Mouse (Mus musculus): ENCODE data around the gene Skp1a. TPM values are rescaled to one million over a fixed set of nuclear protein-coding genes. Genes with fewer than 3 reads are reported as not detected.

Gene Skp1a
- total and polyA plus RNA-seq, 3 experiments: 169 to 371 (median 209) TPM

- no peaks in the 10 kb centered on the region for H3K27me3 ChIP-seq (replicated peaks)
- no peaks in the 10 kb centered on the region for H3K4me1 ChIP-seq (ENCODE audit: control insufficient read depth in 1 of 2, insufficient read depth in 2 of 2)
- TF ChIP-seq SIN3A (IDR thresholded peaks at IDR 0.05; ENCODE audit: low read length): no peak
- no peak for TF ChIP-seq ZNF384 (IDR thresholded peaks at IDR 0.05; ENCODE audit: low read depth, low read length)
- no peak for TF ChIP-seq NRF1 (IDR thresholded peaks at IDR 0.05; ENCODE audit: low read depth, low read length)
- TF ChIP-seq UBTF (IDR thresholded peaks at IDR 0.05; ENCODE audit: low read depth, low read length): no peak
- TF ChIP-seq POLR2A (IDR thresholded peaks at IDR 0.05; ENCODE audit: low read depth, low read length): no peak
- TF ChIP-seq CTCF (conservative IDR thresholded peaks at IDR 0.05 in 1 of 2, IDR thresholded peaks at IDR 0.05 in 1 of 2; ENCODE audit: low read depth in 2 of 2, low read length in 2 of 2): no peak
- TF ChIP-seq MAFK (IDR thresholded peaks at IDR 0.05; ENCODE audit: insufficient replicate concordance, low read length): no peak
- no peak for TF ChIP-seq USF1 (IDR thresholded peaks at IDR 0.05; ENCODE audit: low read depth, low read length)
- TF ChIP-seq JUND (conservative IDR thresholded peaks at IDR 0.05; ENCODE audit: low read depth, low read length): no peak
- no peak for TF ChIP-seq MYC (IDR thresholded peaks at IDR 0.05; ENCODE audit: low read depth, low read length)
- H3K36me3 ChIP-seq (replicated peaks in 1 of 2; ENCODE audit: control insufficient read depth in 1 of 2, insufficient read depth in 1 of 2, low read length in 1 of 2): peaks cover 53 to 88% of the 10 kb centered on the region in 2 experiments
- H3K79me2 ChIP-seq (replicated peaks; ENCODE audit: control insufficient read depth, extremely low read depth, insufficient read depth, poor library complexity, severe bottlenecking): peaks cover 30% of the 10 kb centered on the region
- dilution Hi-C loops (cut with MboI; ENCODE audit: extremely low pct_ligation_motif_present, extremely low pct_unique_long_range_greater_than_20kb, low sequenced_read_pairs): no loop called here
- H3K9me3 ChIP-seq (replicated peaks; ENCODE audit: low read length): no peaks in the 10 kb centered on the region
- no peak overlapping the region for H3K27ac ChIP-seq (ENCODE audit: insufficient read depth, low read depth)
- no peak overlapping the region for H3K4me3 ChIP-seq (replicated peaks in 1 of 3; ENCODE audit: low read depth in 2 of 3, low read length in 2 of 3, poor library complexity in 1 of 3)
- in situ Hi-C loops (cut with MboI; ENCODE audit: low pct_ligation_motif_present, low pct_unique_long_range_greater_than_20kb, low sequenced_read_pairs): no loop called here
- no peak for DNase-seq (ENCODE audit: extremely low read depth)
- H3K4me2 ChIP-seq (ENCODE audit: insufficient read depth, low read depth, poor library complexity, severe bottlenecking): no peak overlapping the region
- no peak overlapping the region for H3K9ac ChIP-seq (ENCODE audit: insufficient read depth, low read depth)
These were observed 9.2 kb downstream of the Skp1a start for GRCm38 (mm10) chr11:52240898-52241542.

GRCm38 (mm10) chr11:52249452-52249851 lies 17.7 kb downstream of the Skp1a start:
- H3K27me3 ChIP-seq (replicated peaks): no peaks in the 10 kb centered on the region
- peaks cover 35 to 74% of the 10 kb centered on the region in 2 experiments for H3K36me3 ChIP-seq (replicated peaks in 1 of 2; ENCODE audit: control insufficient read depth in 1 of 2, insufficient read depth in 1 of 2, low read length in 1 of 2)

DNA sequence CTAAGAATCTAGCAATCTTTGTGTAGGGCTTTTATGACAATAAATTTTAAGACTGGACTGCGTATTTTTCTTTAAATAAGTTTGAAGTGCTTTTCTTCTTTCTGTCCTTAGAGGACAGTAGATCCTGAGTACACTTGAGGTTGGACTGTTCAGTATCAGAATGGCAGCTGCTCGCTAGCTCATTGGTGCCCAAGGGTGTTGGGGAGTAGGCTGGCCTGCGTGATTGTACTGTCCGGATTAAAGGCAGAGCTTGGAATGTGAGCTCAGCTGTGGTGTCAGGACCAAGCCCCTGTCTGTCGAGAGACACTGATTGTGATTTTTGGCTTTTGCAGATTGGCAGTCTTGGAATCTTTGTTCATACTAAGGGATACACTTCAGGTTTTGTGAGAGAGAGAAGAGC lies 20.0 kb downstream of the Skp1a start:
- Histone ChIP-seq H3K4me2 (ENCODE audit: insufficient read depth, low read depth, poor library complexity, severe bottlenecking) (no peak overlapping the region), H3K9me3 (replicated peaks; ENCODE audit: low read length) (no peaks in the 10 kb centered on the region), H3K9ac (ENCODE audit: insufficient read depth, low read depth) (no peak overlapping the region), H3K4me1 (ENCODE audit: control insufficient read depth in 1 of 2, insufficient read depth in 2 of 2) (peaks cover 0 to 11% of the 10 kb centered on the region in 2 experiments; a peak in 1 of 4 replicates), H3K27ac (ENCODE audit: insufficient read depth, low read depth) (no peak overlapping the region), H3K27me3 (replicated peaks) (no peaks in the 10 kb centered on the region), H3K36me3 (replicated peaks in 1 of 2; ENCODE audit: control insufficient read depth in 1 of 2, insufficient read depth in 1 of 2, low read length in 1 of 2) (peaks cover 24 to 72% of the 10 kb centered on the region in 2 experiments), H3K4me3 (replicated peaks in 1 of 3; ENCODE audit: low read depth in 2 of 3, low read length in 2 of 3, poor library complexity in 1 of 3) (no peak overlapping the region), H3K79me2 (replicated peaks; ENCODE audit: control insufficient read depth, extremely low read depth, insufficient read depth, poor library complexity, severe bottlenecking) (no peaks in the 10 kb centered on the region)
- no peak for DNase-seq (ENCODE audit: extremely low read depth)
- dilution Hi-C loops (cut with MboI; ENCODE audit: extremely low pct_ligation_motif_present, extremely low pct_unique_long_range_greater_than_20kb, low sequenced_read_pairs): no loop called here
- in situ Hi-C loops (cut with MboI; ENCODE audit: low pct_ligation_motif_present, low pct_unique_long_range_greater_than_20kb, low sequenced_read_pairs): no loop called here
- TF ChIP-seq RCOR1 (conservative IDR thresholded peaks at IDR 0.05; ENCODE audit: low read depth, low read length) (no peak), MEF2A (IDR thresholded peaks at IDR 0.05; ENCODE audit: borderline replicate concordance, low read depth, low read length) (no peak), UBTF (IDR thresholded peaks at IDR 0.05; ENCODE audit: low read depth, low read length) (no peak), MYC (IDR thresholded peaks at IDR 0.05; ENCODE audit: low read depth, low read length) (no peak), EP300 (IDR thresholded peaks at IDR 0.05; ENCODE audit: low read length) (no peak), E2F4 (IDR thresholded peaks at IDR 0.05; ENCODE audit: insufficient replicate concordance, low read depth, low read length) (no peak), PAX5 (IDR thresholded peaks at IDR 0.05; ENCODE audit: low read length) (no peak), CHD1 (IDR thresholded peaks at IDR 0.05; ENCODE audit: low read depth, low read length) (no peak), KAT2A (IDR thresholded peaks at IDR 0.05; ENCODE audit: insufficient replicate concordance, low read length) (no peak), POLR2A (IDR thresholded peaks at IDR 0.05; ENCODE audit: low read depth, low read length) (no peak), ZKSCAN1 (IDR thresholded peaks at IDR 0.05; ENCODE audit: borderline replicate concordance, low read depth, low read length) (no peak), BHLHE40 (IDR thresholded peaks at IDR 0.05; ENCODE audit: low read depth, low read length) (no peak), MAX (IDR thresholded peaks at IDR 0.05; ENCODE audit: low read length) (no peak), USF1 (IDR thresholded peaks at IDR 0.05; ENCODE audit: low read depth, low read length) (no peak), ZMIZ1 (IDR thresholded peaks at IDR 0.05; ENCODE audit: low read depth, low read length) (no peak)

More at GRCm38 (mm10) chr11:52249452-52249851, 17.7 kb downstream of the Skp1a start:
- Histone ChIP-seq H3K4me1 (ENCODE audit: control insufficient read depth in 1 of 2, insufficient read depth in 2 of 2) (peaks cover 0 to 4% of the 10 kb centered on the region in 2 experiments; a peak in 1 of 4 replicates), H3K4me3 (replicated peaks in 1 of 3; ENCODE audit: low read depth in 2 of 3, low read length in 2 of 3, poor library complexity in 1 of 3) (no peak overlapping the region), H3K79me2 (replicated peaks; ENCODE audit: control insufficient read depth, extremely low read depth, insufficient read depth, poor library complexity, severe bottlenecking) (no peaks in the 10 kb centered on the region), H3K9me3 (replicated peaks; ENCODE audit: low read length) (no peaks in the 10 kb centered on the region), H3K27ac (ENCODE audit: insufficient read depth, low read depth) (no peak overlapping the region), H3K4me2 (ENCODE audit: insufficient read depth, low read depth, poor library complexity, severe bottlenecking) (no peak overlapping the region), H3K9ac (ENCODE audit: insufficient read depth, low read depth) (no peak overlapping the region)
- dilution Hi-C loops (cut with MboI; ENCODE audit: extremely low pct_ligation_motif_present, extremely low pct_unique_long_range_greater_than_20kb, low sequenced_read_pairs): no loop called here
- in situ Hi-C loops (cut with MboI; ENCODE audit: low pct_ligation_motif_present, low pct_unique_long_range_greater_than_20kb, low sequenced_read_pairs): no loop called here
- DNase-seq (ENCODE audit: extremely low read depth): no peak
- no peak for TF ChIP-seq CHD1 (IDR thresholded peaks at IDR 0.05; ENCODE audit: low read depth, low read length)
- TF ChIP-seq CTCF (conservative IDR thresholded peaks at IDR 0.05 in 1 of 2, IDR thresholded peaks at IDR 0.05 in 1 of 2; ENCODE audit: low read depth in 2 of 2, low read length in 2 of 2): peak in 1 of 2 experiments; percentile 31; a peak in 1 of 4 replicates
- peak; percentile 38 for TF ChIP-seq RAD21 (IDR thresholded peaks at IDR 0.05; ENCODE audit: low read depth, low read length)
